Mouse (Mus musculus) C2C12 (cell line): ENCODE measurements around the gene Gm6588.

ENCODE experiments used
- CEBPB ChIP-seq: IDR thresholded peaks from one replicate; pipeline ENCODE4 v1.6.1; 2011; ENCODE audit warnings: low read depth, mild to moderate bottlenecking, control low read depth, moderate library complexity
- CTCF ChIP-seq: IDR thresholded peaks from one replicate; pipeline ENCODE4 v1.5.1; 2011; ENCODE audit not compliant: control insufficient read depth, insufficient read depth, insufficient read length
- MAX ChIP-seq: IDR thresholded peaks from one replicate; pipeline ENCODE4 v1.6.1; 2011; ENCODE audit warnings: mild to moderate bottlenecking, control low read depth
- MYOG ChIP-seq: IDR thresholded peaks from one replicate; pipeline ENCODE4 v1.6.1; 2011; ENCODE audit not compliant: control insufficient read depth, insufficient read length; ENCODE audit errors: extremely low read depth
- USF1 ChIP-seq: IDR thresholded peaks from one replicate; pipeline ENCODE4 v1.6.1; 2011; ENCODE audit warnings: low read depth, mild to moderate bottlenecking, control low read depth, moderate library complexity

GRCm38 (mm10) chr5:112453088-112453487 lies 3.9 kb downstream of the Gm6588 start:
- TF ChIP-seq USF1 (no peak), CTCF (no peak), MYOG (no peak), MAX (no peak), CEBPB (no peak)
